ENCODE assay signal across 1 mouse cellular context in genomic region chr6:113469432-113469831, GRCm38 (mm10).
TF ChIP-seq lines count a peak whose summit lies in the region.

No protein-coding gene starts in this region.

TF ChIP-seq in C2C12, 6 proteins besides CTCF, POLR2A, EP300 and RAD21:
- no peak for TF ChIP-seq MAX (IDR thresholded peaks at IDR 0.05)
- no peak for TF ChIP-seq CEBPB (IDR thresholded peaks at IDR 0.05; ENCODE audit: low read depth)
- TF ChIP-seq USF1 (IDR thresholded peaks at IDR 0.05; ENCODE audit: low read depth), result no peak
- no peak for TF ChIP-seq MYOG (IDR thresholded peaks at IDR 0.05; ENCODE audit: control insufficient read depth, extremely low read depth, insufficient read length)
- TF ChIP-seq FOSL1 (IDR thresholded peaks at IDR 0.05; ENCODE audit: insufficient read depth, low read length, poor library complexity, severe bottlenecking), result no peak
- no peak for TF ChIP-seq MYOD1 (IDR thresholded peaks at IDR 0.05; ENCODE audit: control insufficient read depth, insufficient read length, low read depth)
TF ChIP-seq in C2C12: peak in this region for 0.
